Mouse (Mus musculus) B cell, adult (primary cell): Measurements from ENCODE around the gene Gm17728. TPM values are rescaled to one million over a fixed set of nuclear protein-coding genes. Genes with fewer than 3 reads are reported as not detected.

Experiments
- total RNA-seq: library from RNA; stranded (reverse); gene quantifications from 4 replicates; pipeline ENCODE4 v1.2.4, GENCODE M21; 2023; ENCODE audit not compliant: inconsistent age

Gene Gm17728
- total RNA-seq, result not detected in 4 replicates

DNA sequence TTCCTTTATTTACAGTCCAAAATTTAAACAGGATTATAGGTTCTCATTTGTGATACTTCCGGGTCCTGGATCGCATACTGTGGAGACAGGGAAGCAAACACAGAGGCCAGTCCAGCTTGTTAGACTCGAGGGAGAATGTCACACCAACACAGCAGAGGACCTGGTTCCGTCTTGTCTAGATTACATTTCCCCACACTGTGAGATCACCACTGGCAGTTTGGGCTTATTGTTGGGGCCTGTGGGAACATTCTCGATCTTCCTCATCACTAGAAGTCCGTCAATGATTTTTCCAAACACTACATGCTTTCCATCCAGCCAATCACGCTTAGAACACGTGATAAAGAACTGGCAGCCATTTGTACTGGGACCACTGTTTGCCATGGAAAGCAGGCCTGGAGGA lies at the start of gene Gm17728:
Gene Gm17728, plus strand, starts transcription at position 301 of the 400 bp plus-strand sequence.

Other genes starting within 250 kb of the Gm17728 start
- gene Pabpc6, start 247.7 kb downstream of the Gm17728 start, total RNA-seq, result not detected in 4 replicates